Mouse (Mus musculus) hindbrain, postnatal 0 days (tissue): ENCODE results near the gene Hsd11b2. TPM values are rescaled to one million over a fixed set of nuclear protein-coding genes. Genes with fewer than 3 reads are reported as not detected.
A peak's percentile ranks its signal among the peaks of the same experiment; 100 is the strongest.
"Not testable (repeated sequence)": the region's sequence is repeated elsewhere in the genome, so short reads cannot be mapped to it uniquely, and the experiment has no call there.

ENCODE experiments used
- ATAC-seq: fragments of 200-750 bp; cut with Nextera tagmentation; 2 replicates; pipeline ENCODE4 v1.8.0; 2017; ENCODE audit warnings: mild to moderate bottlenecking, moderate TSS enrichment, moderate library complexity
- DNase-seq: peaks from one replicate; pipeline ENCODE4 v3.0.0-alpha.2; 2015; ENCODE audit warnings: low spot score
- H3K27ac ChIP-seq: fragments of 300-500 bp; sonication (generic); 2 replicates; pipeline ENCODE4 v1.5.1; 2014; ENCODE audit warnings: mild to moderate bottlenecking
- H3K27me3 ChIP-seq: fragments of 300-500 bp; sonication (generic); 2 replicates; pipeline ENCODE4 v1.6.1; 2014; ENCODE audit warnings: low read length, mixed read lengths; ENCODE audit not compliant: insufficient read depth
- H3K36me3 ChIP-seq: fragments of 300-500 bp; sonication (generic); 2 replicates; pipeline ENCODE4 v1.6.1; 2014; ENCODE audit warnings: low read length, mixed read lengths; ENCODE audit not compliant: insufficient read depth
- H3K4me1 ChIP-seq: fragments of 300-500 bp; sonication (generic); 2 replicates; pipeline ENCODE4 v1.6.1; 2014; ENCODE audit warnings: antibody characterized with exemption, low read length, mixed read lengths; ENCODE audit not compliant: insufficient read depth
- H3K4me2 ChIP-seq: fragments of 300-500 bp; sonication (generic); 2 replicates; pipeline ENCODE4 v1.6.1; 2014; ENCODE audit warnings: low read depth, mild to moderate bottlenecking, low read length, moderate library complexity, mixed read lengths
- H3K4me3 ChIP-seq: fragments of 300-500 bp; sonication (generic); 2 replicates; pipeline ENCODE4 v1.5.1; 2014; ENCODE audit warnings: low read length
- H3K9ac ChIP-seq: fragments of 300-500 bp; sonication (generic); replicated peaks from 2 replicates; pipeline ENCODE4 v1.6.1; 2014; ENCODE audit warnings: mild to moderate bottlenecking, low read length, moderate library complexity, mixed read lengths
- H3K9me3 ChIP-seq: fragments of 300-500 bp; sonication (generic); 2 replicates; pipeline ENCODE4 v1.6.1; 2016; ENCODE audit warnings: low read length, mixed read lengths
- CTCF ChIP-seq: IDR thresholded peaks from 2 replicates; pipeline ENCODE4 v1.5.1; 2016; ENCODE audit warnings: antibody characterized with exemption, control low read depth, low read depth
- WGBS: fragments of 180-500 bp; shearing (Covaris S2); extraction: QIAGEN DNeasy Blood & Tissue Kit; methylation state at CpG from one replicate; pipeline ENCODE4 v1.1.7; 2014; 5-methylcytosine and 5-hydroxymethylcytosine counted together
- polyA plus RNA-seq: library from polyadenylated mRNA; unstranded; fragments of >200 nt; fragmentation: Nextera tagmentation; extraction: Ambion mirVana; gene quantifications from 2 replicates; pipeline ENCODE4 v1.2.1, GENCODE M21; 2015
- total RNA-seq: library from RNA; depleted of rRNA; stranded (reverse); fragments of >200 nt; gene quantifications from 2 replicates; pipeline ENCODE4 v1.2.3, GENCODE M21; 2014

The Hsd11b2 gene
- total and polyA plus RNA-seq, 2 experiments from 2014 or later, result 6.3 to 9.9 TPM

DNA sequence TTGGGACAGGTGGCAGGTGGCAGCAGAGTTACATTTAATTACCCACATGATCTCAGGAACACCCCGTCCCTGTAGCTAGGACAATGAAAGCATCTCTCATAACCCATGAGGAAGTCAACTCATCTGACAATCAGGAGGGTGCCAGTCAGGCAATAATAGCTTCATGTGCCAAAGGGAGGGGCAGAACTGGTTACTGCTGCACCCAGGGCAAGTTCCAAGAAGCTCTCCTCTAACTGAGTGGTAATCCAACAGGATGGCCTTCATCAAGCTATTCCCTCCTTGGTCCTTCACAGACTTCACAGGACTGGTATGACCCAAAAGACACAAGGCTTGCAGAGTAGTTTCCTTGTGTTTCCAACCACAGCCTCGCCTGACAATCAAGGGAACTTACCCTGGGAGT lies 31.5 kb downstream of the Hsd11b2 start:
- Histone ChIP-seq H3K4me1 (peaks cover 17% of the 10 kb centered on the region), H3K4me2 (no peak overlapping the region), H3K27ac (no peak overlapping the region), H3K27me3 (no peaks in the 10 kb centered on the region), H3K36me3 (no peaks in the 10 kb centered on the region), H3K9me3 (no peaks in the 10 kb centered on the region), H3K9ac (no peak overlapping the region), H3K4me3 (no peak overlapping the region)
- no peak for TF ChIP-seq CTCF
- ATAC-seq (no peak), DNase-seq (no peak)
- WGBS, result 86% methylated on average over 2 of the region's 2 CpGs

DNA sequence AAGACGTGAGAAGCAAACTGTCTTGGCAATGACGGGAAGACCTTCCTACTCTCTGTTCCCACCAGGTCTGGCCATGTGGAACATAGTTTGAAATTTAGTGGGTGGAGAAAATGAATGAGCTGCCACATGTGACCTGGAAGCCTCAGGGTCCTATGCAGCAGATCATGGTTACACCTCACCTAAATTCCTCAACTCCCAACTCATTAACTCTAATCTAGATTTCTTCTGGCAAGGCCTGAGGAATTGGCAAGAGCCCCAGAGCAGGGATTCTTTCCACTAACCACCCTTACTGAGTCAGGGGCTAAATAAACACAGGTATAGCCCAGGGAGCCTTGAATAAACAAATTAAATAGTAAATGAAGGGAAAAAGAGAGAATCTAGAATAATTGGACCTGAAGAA lies 33.5 kb downstream of the Hsd11b2 start:
- ATAC-seq (no peak), DNase-seq (no peak)
- Histone ChIP-seq H3K4me2 (no peak overlapping the region), H3K9me3 (no peaks in the 10 kb centered on the region), H3K27me3 (no peaks in the 10 kb centered on the region), H3K27ac (no peak overlapping the region), H3K36me3 (no peaks in the 10 kb centered on the region), H3K4me1 (0 out of 2 replicates have a peak, but pooled peaks cover under 1% of the 10 kb centered on the region), H3K9ac (no peak overlapping the region), H3K4me3 (no peak overlapping the region)
- 96% methylated on average over 2 of the region's 2 CpGs for WGBS
- no peak for TF ChIP-seq CTCF

- no peak for TF ChIP-seq CTCF
- H3K4me1 ChIP-seq, result no peaks in the 10 kb centered on the region
- no peak overlapping the region for H3K27ac ChIP-seq
- H3K4me3 ChIP-seq, result no peak overlapping the region
- ATAC-seq (no peak), DNase-seq (no peak)
- WGBS, result 87% methylated on average over 1 of the region's 1 CpGs
- no peak overlapping the region for H3K9ac ChIP-seq
- H3K9me3 ChIP-seq, result no peaks in the 10 kb centered on the region
- no peak overlapping the region for H3K4me2 ChIP-seq
- no peaks in the 10 kb centered on the region for H3K27me3 ChIP-seq
- no peaks in the 10 kb centered on the region for H3K36me3 ChIP-seq
Observed at GRCm38 (mm10) chr8:105552824-105553223, 34.3 kb downstream of the Hsd11b2 start.

- H3K9ac ChIP-seq, result no peak overlapping the region
- H3K27ac ChIP-seq, result no peak overlapping the region
- no peak overlapping the region for H3K4me3 ChIP-seq
- no peaks in the 10 kb centered on the region for H3K27me3 ChIP-seq
- no peak overlapping the region for H3K4me2 ChIP-seq
- ATAC-seq (peak; percentile 73), DNase-seq (peak; percentile 71)
- H3K4me1 ChIP-seq, result no peaks in the 10 kb centered on the region
- H3K36me3 ChIP-seq, result no peaks in the 10 kb centered on the region
- peak; percentile 90 for TF ChIP-seq CTCF
- H3K9me3 ChIP-seq, result no peaks in the 10 kb centered on the region
Observed at GRCm38 (mm10) chr8:105554087-105554486, 35.5 kb downstream of the Hsd11b2 start.

GRCm38 (mm10) chr8:105555230-105555629 lies 36.7 kb downstream of the Hsd11b2 start:
- no peaks in the 10 kb centered on the region for H3K9me3 ChIP-seq
- no peak overlapping the region for H3K4me3 ChIP-seq
- WGBS, result 69% methylated on average over 3 of the region's 3 CpGs
- no peak overlapping the region for H3K4me2 ChIP-seq
- no peaks in the 10 kb centered on the region for H3K36me3 ChIP-seq
- H3K9ac ChIP-seq, result no peak overlapping the region
- no peaks in the 10 kb centered on the region for H3K4me1 ChIP-seq
- H3K27ac ChIP-seq, result no peak overlapping the region
- H3K27me3 ChIP-seq, result no peaks in the 10 kb centered on the region
- DNase-seq (no peak), ATAC-seq (no peak)
- TF ChIP-seq CTCF, result no peak

- DNase-seq (no peak), ATAC-seq (no peak)
- H3K4me3 ChIP-seq, result no peak overlapping the region
- H3K36me3 ChIP-seq, result no peaks in the 10 kb centered on the region
- H3K9me3 ChIP-seq, result no peaks in the 10 kb centered on the region
- H3K9ac ChIP-seq, result no peak overlapping the region
- WGBS, result 70% methylated on average over 3 of the region's 3 CpGs
- peaks cover 20% of the 10 kb centered on the region; the same call in 1 of the 2 replicates for H3K4me1 ChIP-seq
- H3K27me3 ChIP-seq, result no peaks in the 10 kb centered on the region
- no peak for TF ChIP-seq CTCF
- no peak overlapping the region for H3K27ac ChIP-seq
- H3K4me2 ChIP-seq, result no peak overlapping the region
Observed at GRCm38 (mm10) chr8:105562863-105563262, 44.3 kb downstream of the Hsd11b2 start.

DNA sequence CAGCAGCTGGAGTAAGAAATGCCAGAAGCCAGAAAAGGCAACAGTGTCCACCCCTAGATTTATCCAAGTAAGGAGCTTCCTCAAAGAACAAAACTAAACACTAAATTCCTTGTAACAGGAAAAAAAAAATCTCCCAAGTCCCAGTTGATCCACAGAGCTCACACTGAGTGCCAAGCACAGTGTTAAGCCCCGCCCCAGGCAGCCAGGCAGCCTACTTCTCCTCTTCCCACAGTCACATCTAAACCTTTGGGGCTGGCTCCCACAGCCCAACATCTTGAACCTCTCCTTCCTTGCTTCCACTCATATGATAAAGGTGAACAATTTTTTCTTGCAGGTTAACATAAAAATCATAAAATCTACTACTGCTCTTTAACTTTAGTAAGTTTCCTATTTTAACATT lies 45.3 kb downstream of the Hsd11b2 start:
- H3K4me2 ChIP-seq, result peak overlapping the region; percentile 2; the same call in 1 of the 2 replicates
- H3K4me3 ChIP-seq, result no peak overlapping the region
- H3K9me3 ChIP-seq, result no peaks in the 10 kb centered on the region
- DNase-seq (no peak), ATAC-seq (no peak)
- H3K4me1 ChIP-seq, result peaks cover 20% of the 10 kb centered on the region; the same call in 1 of the 2 replicates
- no peak overlapping the region for H3K27ac ChIP-seq
- H3K36me3 ChIP-seq, result no peaks in the 10 kb centered on the region
- H3K9ac ChIP-seq, result no peak overlapping the region
- no peak for TF ChIP-seq CTCF
- WGBS, result 81% methylated on average over 1 of the region's 1 CpGs
- no peaks in the 10 kb centered on the region for H3K27me3 ChIP-seq

DNA sequence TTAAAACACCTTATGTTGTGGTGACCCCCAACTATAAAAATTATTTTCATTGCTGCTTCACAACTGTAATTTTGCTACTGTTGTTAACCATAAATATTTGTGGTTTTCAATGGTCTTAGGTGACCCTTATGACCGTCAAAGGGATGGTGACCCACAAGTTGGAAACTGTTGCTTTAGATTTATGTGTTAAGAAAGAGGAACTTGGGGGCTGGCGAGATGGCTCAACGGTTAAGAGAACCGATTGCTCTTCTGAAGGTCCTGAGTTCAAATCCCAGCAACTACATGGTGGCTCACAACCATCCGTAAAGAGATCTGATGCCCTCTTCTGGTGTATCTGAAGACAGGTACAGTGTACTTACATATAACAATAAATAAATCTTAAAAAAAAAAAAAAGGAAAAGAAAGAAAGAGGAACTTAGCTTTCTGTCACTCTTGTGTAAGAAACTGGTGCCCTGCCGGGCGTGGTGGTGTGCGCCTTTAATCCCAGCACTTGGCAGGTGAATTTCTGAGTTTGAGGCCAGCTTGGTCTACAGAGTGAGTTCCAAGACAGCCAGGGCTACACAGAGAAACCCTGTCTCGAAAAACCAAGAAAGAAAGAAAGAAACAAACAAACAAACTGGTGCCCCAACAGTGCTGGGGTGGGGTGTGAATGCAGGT lies 46.1 kb downstream of the Hsd11b2 start:
- H3K4me2 ChIP-seq, result peak overlapping the region; percentile 79
- peak overlapping the region; percentile 88; the same call in 1 of the 2 replicates for H3K9ac ChIP-seq
- peak overlapping the region; percentile 90 for H3K4me3 ChIP-seq
- not testable (repeated sequence) for DNase-seq, H3K9me3 ChIP-seq, H3K27me3 ChIP-seq, H3K36me3 ChIP-seq, ATAC-seq
- peaks cover 20% of the 10 kb centered on the region; the same call in 1 of the 2 replicates for H3K4me1 ChIP-seq
- peak overlapping the region; percentile 91 for H3K27ac ChIP-seq
- 80% methylated on average over 9 of the region's 9 CpGs for WGBS
